Mouse (Mus musculus) CD4-positive, CD25-positive, alpha-beta regulatory T cell, adult 9 weeks (primary cell): ENCODE results near the gene Atp11c. TPM values are rescaled to one million over a fixed set of nuclear protein-coding genes. Genes with fewer than 3 reads are reported as not detected.

Experiments
- polyA plus RNA-seq: library from polyadenylated mRNA; unstranded; fragments of 100-300 nt; shearing (Covaris generic); gene quantifications from one replicate; pipeline ENCODE4 v1.2.1, GENCODE M21; 2017

The Atp11c gene
- polyA plus RNA-seq: 7.0 TPM

GRCm38 (mm10) chrX:60592598-60592997, at the start of gene Atp11c:
Atp11c (minus strand) TSS chrX:60592698.

GRCm38 (mm10) chrX:60539149-60539548, 53.3 kb downstream of the Atp11c start, which contains the start of gene Gm7073:
Gm7073 (minus strand) TSS chrX:60539249.

GRCm38 (mm10) chrX:60178744-60179458, 413.6 kb downstream of the Atp11c start, which contains the start of gene Mcf2:
Mcf2 (minus strand) TSS chrX:60179089.

Other genes with a start within 250 kb of the Atp11c start
- gene Gm7073, start 53.4 kb downstream of the Atp11c start, polyA plus RNA-seq: not detected